Mouse (Mus musculus) urinary bladder, postnatal 4 days (tissue): Measurements from ENCODE around the gene Gm14632.
"Not testable (repeated sequence)": the region's sequence is repeated elsewhere in the genome, so short reads cannot be mapped to it uniquely, and the experiment has no call there.

Experiments used
- DNase-seq, 2 experiments: peaks; one replicate each; pipeline ENCODE4 v3.0.0; 2021 to 2022; ENCODE audit warnings: low spot score in 2 of 2

The Gm14632 gene

GRCm38 (mm10) chrX:30329472-30329871, at the start of gene Gm14632:
Gm14632 (plus strand) TSS chrX:30329772.
- not testable (repeated sequence) for DNase-seq
